Mouse (Mus musculus): ENCODE measurements around the gene Klhl11.

- TF ChIP-seq ZNF384 (IDR thresholded peaks at IDR 0.05; ENCODE audit: low read depth, low read length) (no peak), POLR2A (IDR thresholded peaks at IDR 0.05; ENCODE audit: control insufficient read depth in 1 of 2, insufficient read depth in 1 of 2, low read depth in 1 of 2, low read length in 2 of 2, poor library complexity in 1 of 2) (no peak), CTCF (IDR thresholded peaks at IDR 0.05 in 2 of 3, conservative IDR thresholded peaks at IDR 0.05 in 1 of 3; ENCODE audit: control insufficient read depth in 1 of 3, insufficient read depth in 1 of 3, low read depth in 2 of 3, low read length in 3 of 3, poor library complexity in 1 of 3, severe bottlenecking in 1 of 3) (no peak), GABPA (IDR thresholded peaks at IDR 0.05; ENCODE audit: low read depth, low read length) (no peak), RAD21 (IDR thresholded peaks at IDR 0.05; ENCODE audit: low read depth, low read length) (no peak)
These were observed 45.6 kb upstream of the Klhl11 start for GRCm38 (mm10) chr11:100518188-100518591.
